Mouse (Mus musculus) liver, embryonic 14.5 days (tissue): ENCODE measurements around the gene Tmtc2.
A peak's percentile ranks its signal among the peaks of the same experiment; 100 is the strongest.

Source experiments
- CTCF ChIP-seq: IDR thresholded peaks from 2 replicates; pipeline ENCODE4 v1.5.1; 2016; ENCODE audit warnings: antibody characterized with exemption, low read depth, control low read depth
- EP300 ChIP-seq: IDR thresholded peaks from 2 replicates; pipeline ENCODE4 v1.6.1; 2016; ENCODE audit warnings: antibody characterized with exemption, low read depth

DNA sequence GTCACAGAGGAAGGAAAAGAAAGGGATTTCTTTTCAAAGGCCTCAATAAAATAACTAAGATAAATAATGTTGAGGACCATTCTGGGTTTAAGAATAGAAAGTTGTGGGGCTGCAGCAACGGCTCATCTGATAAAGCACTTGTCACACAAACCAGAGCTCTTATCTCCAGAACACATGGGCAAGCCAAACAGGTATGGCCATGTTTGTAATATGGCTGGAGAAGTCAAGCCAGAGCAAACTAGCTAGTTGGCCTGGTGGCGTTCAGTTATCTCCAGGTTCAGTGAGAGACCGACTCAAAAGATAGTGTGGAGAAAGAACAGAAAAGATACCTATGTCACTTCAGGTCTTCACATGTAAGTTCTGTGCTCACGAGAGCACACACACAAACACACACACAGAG is 4.7 kb downstream of the Tmtc2 start:
- TF ChIP-seq CTCF = no peak
- peak; percentile 32; the same call in 1 of the 2 replicates for TF ChIP-seq EP300
